Mouse (Mus musculus): ENCODE data around the gene Hdac6.

DNA sequence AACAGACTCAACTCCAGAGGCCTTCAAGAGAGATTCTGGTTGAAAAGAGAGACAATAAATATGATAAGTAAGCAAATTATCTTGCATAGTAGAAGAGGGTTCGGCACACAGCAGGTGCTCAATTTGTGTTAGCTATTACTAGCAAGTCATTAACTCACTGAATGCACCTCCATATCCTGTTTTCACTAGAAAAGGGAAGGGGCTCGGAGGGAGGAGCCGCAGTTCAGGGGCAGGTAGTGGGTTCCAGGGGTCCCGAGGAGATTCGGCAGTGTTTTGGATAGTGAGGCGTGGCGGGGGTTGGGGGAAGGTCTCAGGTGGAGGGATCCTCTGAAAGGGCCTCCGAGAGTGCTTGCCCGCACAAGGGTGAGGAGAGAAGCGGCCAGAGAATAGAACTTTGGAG, 20.6 kb downstream of the Hdac6 start:
- no peak for TF ChIP-seq GATA1 (IDR thresholded peaks at IDR 0.05; ENCODE audit: low read length)
- no peak for TF ChIP-seq TAL1 (IDR thresholded peaks at IDR 0.05; ENCODE audit: low read length)

All from erythroblast, embryonic 14.5 days (primary cell).